Mouse (Mus musculus) mouse embryonic stem cell (cell line): Measurements from ENCODE around the gene Prpf40b.
"Not testable (repeated sequence)": the region's sequence is repeated elsewhere in the genome, so short reads cannot be mapped to it uniquely, and the experiment has no call there.

ENCODE experiments used
- in situ Hi-C, 2 experiments: fragments of 300-500 bp; cut with MboI; formaldehyde crosslinking; loops; 1 replicate in 1 of 2; 3 replicates in 1 of 2; pipeline ENCODE4 v1.14.3; 2019 to 2020; ENCODE audit warnings: low sequenced_read_pairs in 2 of 2, low pct_unique_long_range_greater_than_20kb in 1 of 2, mixed read lengths in 1 of 2; ENCODE audit not compliant: unreplicated experiment in 1 of 2

Gene Prpf40b

DNA sequence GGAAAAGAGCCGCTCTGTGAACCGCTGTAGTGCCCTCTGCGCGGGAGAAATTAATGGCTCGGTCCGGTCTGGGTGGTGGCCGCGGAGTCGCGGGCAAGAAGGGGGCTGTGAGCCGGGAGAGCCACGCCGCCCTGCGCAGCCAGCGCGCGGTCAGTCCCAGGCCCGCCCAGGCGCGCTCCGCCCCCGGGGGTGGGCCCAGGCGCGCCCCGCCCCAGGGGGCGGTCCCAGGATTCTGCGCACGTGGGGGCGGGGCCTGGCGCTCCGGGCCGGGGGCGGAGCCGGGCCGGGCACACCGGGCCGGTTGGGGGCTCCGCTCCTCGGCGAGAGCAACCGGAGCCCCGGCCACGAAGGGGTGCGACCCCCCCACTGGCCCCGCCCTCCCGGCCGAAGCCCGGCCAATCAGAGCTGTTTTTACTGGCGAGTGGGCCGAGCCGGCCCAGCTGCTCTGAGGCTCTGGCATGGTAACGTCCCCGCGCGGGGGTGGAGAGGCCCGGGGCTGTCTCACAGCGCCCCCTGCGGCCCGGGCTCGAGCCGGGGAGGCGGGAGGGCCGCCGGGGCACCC, at the start of gene Prpf40b:
Prpf40b (plus strand) TSS at position 275 of the 562 bp plus-strand sequence.
- in situ Hi-C loops, result no loop called here

DNA sequence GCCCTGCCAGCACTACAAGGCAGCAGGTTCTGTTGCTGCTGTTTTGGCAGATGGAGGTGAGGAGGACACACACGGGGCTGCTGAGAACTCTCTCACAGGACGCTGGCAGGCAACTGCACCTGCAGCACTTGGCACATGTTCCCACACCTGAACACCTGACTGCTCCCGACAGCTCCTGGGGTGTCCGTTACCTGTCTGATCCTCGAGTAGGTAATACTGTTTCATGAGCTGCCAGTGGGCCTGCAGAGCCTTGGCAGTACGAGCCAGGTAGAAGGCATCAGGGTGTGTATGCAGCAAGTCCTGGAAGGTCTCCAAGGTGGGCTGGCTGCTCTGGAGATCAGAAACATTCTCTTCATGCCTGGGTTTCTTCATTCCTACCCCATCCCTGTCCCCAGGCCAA, 48.2 kb upstream of the Prpf40b start:
- in situ Hi-C loops, result not testable (repeated sequence)

- in situ Hi-C loops, result no loop called here
These were observed 45.9 kb upstream of the Prpf40b start for GRCm38 (mm10) chr15:99248972-99249371.

DNA sequence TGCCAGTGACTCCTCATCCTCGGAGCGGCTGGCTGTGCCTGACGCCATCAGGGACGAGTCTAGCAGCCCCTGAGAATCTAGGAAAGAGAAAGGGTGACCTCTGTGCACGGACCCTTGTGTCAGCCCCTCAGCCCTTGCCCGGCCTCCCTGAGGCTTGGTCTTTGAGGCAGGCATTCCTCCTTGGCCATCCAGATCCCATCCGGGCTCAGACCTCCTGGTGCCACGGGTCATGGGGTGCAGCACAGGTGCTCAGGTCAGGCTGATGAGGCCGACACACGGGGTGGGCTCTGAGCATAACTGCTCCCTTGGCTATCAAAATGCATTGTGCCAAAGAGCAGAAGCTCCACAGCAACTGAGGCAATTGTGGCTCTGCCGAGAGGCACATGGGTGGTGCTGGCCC, 44.9 kb upstream of the Prpf40b start:
- in situ Hi-C loops, result no loop called here

GRCm38 (mm10) chr15:99251111-99251510, 43.8 kb upstream of the Prpf40b start:
- in situ Hi-C loops, result not testable (repeated sequence)

GRCm38 (mm10) chr15:99251626-99252380, 43.1 kb upstream of the Prpf40b start, which contains the start of gene Mcrs1:
Gene Mcrs1, minus strand, starts transcription at chr15:99251961.
- in situ Hi-C loops, result no loop called here

- in situ Hi-C loops, result no loop called here
These were observed 42.3 kb upstream of the Prpf40b start for GRCm38 (mm10) chr15:99252381-99253174.

DNA sequence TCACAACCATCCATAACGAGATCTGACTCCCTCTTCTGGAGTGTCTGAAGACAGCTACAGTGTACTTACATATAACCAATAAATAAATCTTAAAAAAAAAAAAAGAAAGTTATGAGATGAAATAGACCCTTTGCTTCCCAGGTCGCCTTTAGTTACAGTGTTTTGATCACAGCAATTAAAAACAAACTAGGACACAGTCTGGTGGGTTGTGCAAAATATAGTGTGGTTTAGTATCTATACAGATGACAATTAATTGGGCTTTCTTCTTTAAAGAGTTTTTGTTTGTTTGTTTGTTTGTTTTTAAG, 41.8 kb upstream of the Prpf40b start:
- in situ Hi-C loops, result not testable (repeated sequence)

- in situ Hi-C loops, result no loop called here
These were observed 41.1 kb upstream of the Prpf40b start for GRCm38 (mm10) chr15:99253772-99254171.

DNA sequence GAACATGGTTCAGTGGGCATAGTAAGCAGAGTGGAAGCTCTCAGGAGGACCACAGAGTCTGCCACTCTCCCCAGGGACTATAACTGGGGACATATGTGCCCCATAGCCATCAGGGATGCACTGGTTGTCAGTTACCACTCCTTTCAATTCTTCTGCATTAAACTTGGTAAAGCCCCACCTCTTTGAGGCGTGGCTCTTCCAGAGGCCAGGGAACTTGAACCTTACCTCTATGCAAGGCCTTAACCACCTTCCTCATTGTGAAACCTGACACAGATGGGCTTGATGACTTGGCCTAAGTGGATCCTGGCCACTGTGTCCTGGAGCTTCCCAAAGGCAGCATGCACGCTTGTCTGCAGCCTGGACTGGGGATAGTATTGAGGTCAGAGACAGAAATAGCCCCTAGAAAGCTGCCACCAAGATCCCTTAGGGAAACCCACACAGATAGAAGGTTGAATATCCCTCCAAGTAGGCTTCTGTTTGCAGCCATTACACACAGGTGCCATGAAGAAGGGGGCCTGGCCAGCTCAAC, 40.3 kb upstream of the Prpf40b start:
- in situ Hi-C loops, result no loop called here

DNA sequence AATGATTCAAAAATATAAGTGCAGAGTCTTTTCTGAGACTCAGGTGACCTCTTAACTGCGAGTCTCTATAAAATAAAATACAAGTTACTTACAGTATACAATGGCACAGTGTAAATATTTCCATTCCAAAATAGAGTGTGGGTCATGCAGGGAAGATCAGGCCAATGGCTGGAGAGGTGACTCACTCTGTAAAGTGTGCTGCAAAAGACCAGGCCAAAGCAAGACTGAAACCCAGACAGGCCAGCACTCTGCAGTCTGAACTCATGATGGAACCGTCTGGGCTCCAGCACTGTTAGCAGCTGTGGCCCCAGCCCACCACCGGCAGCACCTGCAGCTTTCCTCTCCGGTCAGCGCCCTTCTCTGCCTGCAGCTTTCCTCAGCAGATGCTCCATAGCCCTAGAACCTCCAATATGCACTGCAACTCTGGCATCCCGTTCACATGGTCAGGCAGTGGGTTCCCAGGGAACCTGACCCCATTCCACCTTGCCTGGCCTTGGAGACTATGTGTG, 39.6 kb upstream of the Prpf40b start:
- in situ Hi-C loops, result no loop called here

- in situ Hi-C loops, result no loop called here
These were observed 35.6 kb upstream of the Prpf40b start for GRCm38 (mm10) chr15:99259167-99259729.

GRCm38 (mm10) chr15:99259730-99260252, 35.1 kb upstream of the Prpf40b start:
- in situ Hi-C loops, result no loop called here

GRCm38 (mm10) chr15:99262702-99263101, 32.2 kb upstream of the Prpf40b start:
- in situ Hi-C loops, result no loop called here

GRCm38 (mm10) chr15:99264363-99264762, 30.5 kb upstream of the Prpf40b start:
- in situ Hi-C loops, result no loop called here

- in situ Hi-C loops, result no loop called here
These were observed 29.2 kb upstream of the Prpf40b start for GRCm38 (mm10) chr15:99265679-99266078.

DNA sequence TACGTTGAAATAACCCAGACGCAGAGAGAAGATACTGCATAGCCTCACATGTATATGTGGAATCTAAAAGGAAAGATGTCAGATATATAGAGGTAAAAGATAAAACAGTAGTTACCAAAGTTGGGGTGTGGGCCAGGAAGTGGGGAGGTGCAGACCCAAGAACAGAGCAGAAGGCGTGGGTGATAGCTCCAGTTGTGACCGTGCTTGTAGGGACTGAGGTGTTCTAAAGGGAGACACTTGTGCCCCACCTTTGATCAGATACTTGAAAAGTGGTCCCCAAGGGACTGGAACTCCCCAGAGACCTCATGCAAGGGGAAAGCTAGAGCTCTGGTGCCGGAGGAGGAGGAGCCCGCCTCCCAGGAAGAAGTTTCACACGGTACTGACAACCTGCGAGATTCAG, 18.8 kb upstream of the Prpf40b start:
- in situ Hi-C loops, result no loop called here

- in situ Hi-C loops, result no loop called here
These were observed 16.6 kb upstream of the Prpf40b start for GRCm38 (mm10) chr15:99278271-99278670.

GRCm38 (mm10) chr15:99283456-99283855, 11.4 kb upstream of the Prpf40b start:
- in situ Hi-C loops, result no loop called here
